Mouse (Mus musculus): ENCODE measurements around the gene Tspan17. TPM values are rescaled to one million over a fixed set of nuclear protein-coding genes. Genes with fewer than 3 reads are reported as not detected.

Tspan17 gene
- polyA plus RNA-seq, 1 experiment from 2014 or later = 9.5 TPM

DNA sequence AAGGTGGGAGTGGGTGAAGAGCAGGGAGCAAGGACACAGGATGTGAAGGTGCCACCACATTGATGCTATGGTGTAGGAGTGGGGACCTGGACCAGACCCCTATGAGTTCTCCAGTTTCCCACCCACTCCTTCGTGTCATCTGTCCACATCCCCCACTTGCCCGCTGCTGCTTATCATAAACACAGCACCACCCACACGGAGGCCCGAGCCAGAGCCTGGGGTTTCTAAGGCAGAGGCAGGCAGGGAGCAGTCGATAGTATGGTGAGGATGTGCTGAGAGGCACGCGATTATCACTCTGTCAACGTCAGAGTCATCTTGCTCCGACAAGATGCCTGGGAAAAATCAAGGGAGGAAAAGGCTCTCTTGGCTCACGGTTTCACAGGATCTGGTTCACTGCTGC, 9.6 kb downstream of the Tspan17 start:
- H3K36me3 ChIP-seq (replicated peaks) = no peaks in the 10 kb centered on the region
- H3K4me1 ChIP-seq = 0 out of 2 replicates have a peak, but pooled peaks cover 3% of the 10 kb centered on the region
- H3K9me3 ChIP-seq = no peaks in the 10 kb centered on the region
- H3K27ac ChIP-seq = no peak overlapping the region
- H3K27me3 ChIP-seq (ENCODE audit: poor library complexity, severe bottlenecking) = peaks cover 64% of the 10 kb centered on the region
- WGBS = 85% methylated on average over 10 of the region's 10 CpGs
- no peak for DNase-seq (ENCODE audit: extremely low spot score, low spot score)
- no peak overlapping the region for H3K4me3 ChIP-seq

GRCm38 (mm10) chr13:54799701-54800100, 10.5 kb downstream of the Tspan17 start:
- peak; percentile 79 for DNase-seq (ENCODE audit: extremely low spot score, low spot score)
- 24% methylated on average over 9 of the region's 9 CpGs for WGBS
- Histone ChIP-seq H3K4me1 (peaks cover 4% of the 10 kb centered on the region; the same call in 1 of the 2 replicates), H3K27me3 (ENCODE audit: poor library complexity, severe bottlenecking) (peaks cover 64% of the 10 kb centered on the region), H3K9me3 (no peaks in the 10 kb centered on the region), H3K27ac (no peak overlapping the region), H3K4me3 (no peak overlapping the region), H3K36me3 (replicated peaks) (no peaks in the 10 kb centered on the region)

DNA sequence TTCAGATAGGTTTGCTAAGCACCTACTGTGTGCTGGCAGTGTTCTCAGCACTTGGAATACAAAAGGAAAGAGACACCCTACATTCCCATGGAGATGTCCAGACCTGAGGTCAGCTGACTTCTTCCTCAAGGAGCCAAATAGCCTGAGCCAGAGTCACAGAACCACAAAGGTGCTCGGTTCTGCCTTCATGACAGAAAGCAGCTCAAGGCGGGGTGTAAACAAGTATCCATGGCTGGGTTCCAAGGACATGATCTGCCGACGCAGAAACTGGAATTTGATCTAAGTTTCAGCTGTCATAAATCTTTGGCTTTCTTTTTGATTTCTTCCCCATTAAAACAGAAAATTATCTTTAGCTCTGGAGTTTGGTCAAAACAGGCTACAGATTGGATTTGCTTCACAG, 11.0 kb downstream of the Tspan17 start:
- no peaks in the 10 kb centered on the region for H3K36me3 ChIP-seq (replicated peaks)
- no peak overlapping the region for H3K27ac ChIP-seq
- H3K4me1 ChIP-seq = peaks cover 4% of the 10 kb centered on the region
- no peak overlapping the region for H3K4me3 ChIP-seq
- WGBS = 85% methylated on average over 4 of the region's 4 CpGs
- DNase-seq (ENCODE audit: extremely low spot score, low spot score) = no peak
- peaks cover 64% of the 10 kb centered on the region for H3K27me3 ChIP-seq (ENCODE audit: poor library complexity, severe bottlenecking)
- no peaks in the 10 kb centered on the region for H3K9me3 ChIP-seq

GRCm38 (mm10) chr13:54803010-54803409, 13.8 kb downstream of the Tspan17 start:
- Histone ChIP-seq H3K27me3 (ENCODE audit: poor library complexity, severe bottlenecking) (peaks cover 68% of the 10 kb centered on the region), H3K4me1 (peaks cover 22% of the 10 kb centered on the region), H3K9me3 (no peaks in the 10 kb centered on the region), H3K36me3 (replicated peaks) (no peaks in the 10 kb centered on the region), H3K4me3 (no peak overlapping the region), H3K27ac (no peak overlapping the region)
- 79% methylated on average over 6 of the region's 6 CpGs for WGBS
- no peak for DNase-seq (ENCODE audit: extremely low spot score, low spot score)

- no peaks in the 10 kb centered on the region for H3K9me3 ChIP-seq
- peaks cover 64% of the 10 kb centered on the region for H3K27me3 ChIP-seq (ENCODE audit: poor library complexity, severe bottlenecking)
- no peaks in the 10 kb centered on the region for H3K36me3 ChIP-seq (replicated peaks)
- no peak overlapping the region for H3K4me3 ChIP-seq
- H3K4me1 ChIP-seq = peaks cover 22% of the 10 kb centered on the region
- WGBS = 44% methylated on average over 21 of the region's 21 CpGs
- DNase-seq (ENCODE audit: extremely low spot score, low spot score) = peak; percentile 50
- no peak overlapping the region for H3K27ac ChIP-seq
These were observed 16.1 kb downstream of the Tspan17 start for GRCm38 (mm10) chr13:54805134-54805838.

DNA sequence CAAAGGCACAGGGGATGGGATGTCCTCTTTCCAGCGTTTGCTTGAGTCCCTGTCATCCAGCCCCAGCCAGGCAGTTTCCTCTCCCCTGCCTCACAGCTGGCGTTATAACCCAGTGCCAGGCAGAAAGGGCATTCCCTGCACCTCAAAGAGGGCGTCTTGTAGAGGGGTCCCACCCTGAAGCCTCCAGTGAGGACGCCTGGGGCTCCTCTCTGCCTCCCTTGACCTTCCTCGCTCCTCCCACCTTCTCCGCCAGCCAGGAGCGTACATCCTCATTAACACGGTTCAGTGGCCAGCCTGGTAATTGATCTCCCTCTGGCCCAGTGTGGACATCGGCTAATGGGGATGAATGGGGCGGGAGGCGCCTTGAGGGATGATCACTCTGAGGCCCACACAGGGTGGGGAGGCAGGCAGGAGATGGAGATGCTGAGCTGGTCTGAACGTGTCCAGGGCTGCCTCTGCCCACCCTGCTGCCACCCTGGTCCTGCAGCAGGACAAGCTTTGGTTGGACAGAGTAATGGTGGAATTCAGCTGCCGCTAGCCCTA, 17.3 kb downstream of the Tspan17 start:
- DNase-seq (ENCODE audit: extremely low spot score, low spot score) = peak; percentile 33
- WGBS = 16% methylated on average over 13 of the region's 13 CpGs
- peak overlapping the region; percentile 44; the same call in 1 of the 2 replicates for H3K27ac ChIP-seq
- no peaks in the 10 kb centered on the region for H3K9me3 ChIP-seq
- no peak overlapping the region; the same call in 1 of the 2 replicates for H3K4me3 ChIP-seq
- peaks cover 68% of the 10 kb centered on the region for H3K27me3 ChIP-seq (ENCODE audit: poor library complexity, severe bottlenecking)
- no peaks in the 10 kb centered on the region for H3K36me3 ChIP-seq (replicated peaks)
- peaks cover 22% of the 10 kb centered on the region for H3K4me1 ChIP-seq

DNA sequence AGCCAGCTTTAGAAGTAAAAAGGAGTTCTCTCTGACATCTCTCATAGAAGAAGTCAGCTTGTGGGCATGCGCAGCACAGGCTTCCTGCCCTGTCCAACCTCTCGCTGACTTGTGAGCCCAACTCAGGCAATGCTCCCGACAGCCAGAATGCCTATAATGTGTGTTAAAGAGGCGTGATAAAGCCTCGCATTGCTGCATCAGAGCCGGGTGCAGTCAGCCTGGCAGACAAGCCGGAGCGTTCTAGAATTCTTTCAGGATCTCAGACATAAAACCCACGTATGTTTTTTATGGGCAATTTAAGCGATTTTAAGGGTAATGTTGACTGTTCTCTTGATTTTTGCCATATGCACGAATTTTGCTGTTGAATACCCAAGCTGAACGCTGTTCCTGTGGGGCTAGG, 18.9 kb downstream of the Tspan17 start:
- 82% methylated on average over 12 of the region's 12 CpGs for whole genome bisulfite sequencing
- H3K27me3 ChIP-seq (ENCODE audit: poor library complexity, severe bottlenecking) = peaks cover 60% of the 10 kb centered on the region
- no peak for DNase-seq (ENCODE audit: extremely low spot score, low spot score)

GRCm38 (mm10) chr13:54811476-54811875, 22.3 kb downstream of the Tspan17 start:
- Histone ChIP-seq H3K27ac (no peak overlapping the region), H3K27me3 (ENCODE audit: poor library complexity, severe bottlenecking) (peaks cover 31% of the 10 kb centered on the region), H3K36me3 (replicated peaks) (no peaks in the 10 kb centered on the region), H3K9me3 (no peaks in the 10 kb centered on the region), H3K4me1 (peaks cover 5% of the 10 kb centered on the region), H3K4me3 (no peak overlapping the region)
- 64% methylated on average over 7 of the region's 7 CpGs for WGBS
- DNase-seq (ENCODE audit: extremely low spot score, low spot score) = no peak

More for the DNA sequence above, 18.9 kb downstream of the Tspan17 start:
- no peak overlapping the region for H3K27ac ChIP-seq
- H3K36me3 ChIP-seq (replicated peaks) = no peaks in the 10 kb centered on the region
- H3K4me1 ChIP-seq = peaks cover 22% of the 10 kb centered on the region
- H3K4me3 ChIP-seq = no peak overlapping the region
- no peaks in the 10 kb centered on the region for H3K9me3 ChIP-seq

DNA sequence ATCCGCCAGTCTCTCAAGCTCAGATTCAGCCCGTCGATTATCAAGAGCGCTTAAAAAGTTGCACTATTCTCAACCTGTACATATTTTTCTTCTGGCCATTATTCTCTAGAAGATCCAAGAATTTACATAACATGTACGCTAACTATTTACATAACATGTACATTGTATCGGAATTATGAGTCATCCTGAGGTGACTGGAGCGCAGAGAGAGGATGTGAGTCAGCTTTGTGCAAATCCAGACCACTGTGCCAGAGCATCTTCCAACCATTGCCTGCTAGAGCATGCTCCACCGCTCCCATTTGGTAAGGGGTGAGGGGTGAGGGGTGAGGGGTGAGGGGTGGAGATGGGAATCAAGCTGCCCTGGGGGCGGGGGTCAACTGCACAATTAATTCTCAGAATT, 24.2 kb downstream of the Tspan17 start:
- no peak for DNase-seq (ENCODE audit: extremely low spot score, low spot score)
- no peaks in the 10 kb centered on the region for H3K36me3 ChIP-seq (replicated peaks)
- 87% methylated on average over 9 of the region's 9 CpGs for WGBS
- peaks cover 6% of the 10 kb centered on the region for H3K4me1 ChIP-seq
- H3K27me3 ChIP-seq (ENCODE audit: poor library complexity, severe bottlenecking) = peaks cover 12% of the 10 kb centered on the region; the same call in 1 of the 2 replicates
- H3K27ac ChIP-seq = no peak overlapping the region
- H3K4me3 ChIP-seq = no peak overlapping the region
- no peaks in the 10 kb centered on the region for H3K9me3 ChIP-seq

GRCm38 (mm10) chr13:54818399-54819254, 29.4 kb downstream of the Tspan17 start:
- Histone ChIP-seq H3K27ac (no peak overlapping the region), H3K27me3 (ENCODE audit: poor library complexity, severe bottlenecking) (peaks cover 20% of the 10 kb centered on the region), H3K36me3 (replicated peaks) (no peaks in the 10 kb centered on the region), H3K9me3 (no peaks in the 10 kb centered on the region), H3K4me3 (peak overlapping the region; percentile 16; the same call in 1 of the 2 replicates), H3K4me1 (peaks cover 13% of the 10 kb centered on the region)
- no peak for DNase-seq (ENCODE audit: extremely low spot score, low spot score)
- 26% methylated on average over 17 of the region's 17 CpGs for WGBS

GRCm38 (mm10) chr13:54821106-54821505, 31.9 kb downstream of the Tspan17 start:
- Histone ChIP-seq H3K4me1 (peaks cover 27% of the 10 kb centered on the region), H3K9me3 (no peaks in the 10 kb centered on the region), H3K4me3 (no peak overlapping the region), H3K36me3 (replicated peaks) (no peaks in the 10 kb centered on the region), H3K27ac (no peak overlapping the region), H3K27me3 (ENCODE audit: poor library complexity, severe bottlenecking) (peaks cover 35% of the 10 kb centered on the region)
- 88% methylated on average over 4 of the region's 4 CpGs for WGBS
- DNase-seq (ENCODE audit: extremely low spot score, low spot score) = no peak

GRCm38 (mm10) chr13:54821931-54822330, 32.8 kb downstream of the Tspan17 start:
- H3K9me3 ChIP-seq = no peaks in the 10 kb centered on the region
- peaks cover 27% of the 10 kb centered on the region for H3K4me1 ChIP-seq
- H3K27ac ChIP-seq = no peak overlapping the region
- WGBS = 84% methylated on average over 2 of the region's 2 CpGs
- no peaks in the 10 kb centered on the region for H3K36me3 ChIP-seq (replicated peaks)
- no peak for DNase-seq (ENCODE audit: extremely low spot score, low spot score)
- H3K27me3 ChIP-seq (ENCODE audit: poor library complexity, severe bottlenecking) = peaks cover 35% of the 10 kb centered on the region
- H3K4me3 ChIP-seq = no peak overlapping the region
